Mouse (Mus musculus): ENCODE measurements at regions not wholly inside any gene's neighbourhood (a gene's known extent, or its start where the extent isn't known, plus 50 kb on each side); places are given as distances from the start of the nearest gene placed in this dataset.

- TF ChIP-seq CTCF (IDR thresholded peaks at IDR 0.05; ENCODE audit: low read depth, low read length) (no peak), POLR2A (IDR thresholded peaks at IDR 0.05; ENCODE audit: borderline replicate concordance, low read depth, low read length) (no peak)
These were observed 87.0 kb upstream of the Foxq1 start for GRCm38 (mm10) chr13:31468983-31469382.

Measured in bone marrow macrophage, adult 2 months (primary cell).